Mouse (Mus musculus): ENCODE results near the gene Oprm1. TPM values are rescaled to one million over a fixed set of nuclear protein-coding genes. Genes with fewer than 3 reads are reported as not detected.

Gene Oprm1
- polyA plus RNA-seq, 1 experiment: 1.2 TPM

DNA sequence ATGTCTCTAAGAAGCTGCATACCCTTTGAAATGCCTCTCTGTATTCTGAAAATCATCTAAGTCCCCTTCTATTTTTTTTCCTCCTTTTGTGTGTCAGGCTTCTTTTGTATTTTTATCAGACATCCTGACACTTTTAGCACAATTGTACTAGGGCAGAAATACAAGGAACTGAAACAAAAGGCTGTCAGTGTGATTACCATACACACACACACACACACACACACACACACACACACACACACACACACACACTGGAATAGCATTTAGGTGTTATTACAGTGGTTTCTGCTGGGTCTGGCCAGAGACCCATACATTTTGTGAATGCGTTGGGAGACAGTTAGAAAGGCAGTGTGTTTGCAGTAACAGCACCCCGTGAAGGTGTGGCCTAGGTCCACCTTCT lies 275.2 kb downstream of the Oprm1 start:
- DNase-seq (ENCODE audit: extremely low spot score in 1 of 2, low spot score in 1 of 2): no peak

DNA sequence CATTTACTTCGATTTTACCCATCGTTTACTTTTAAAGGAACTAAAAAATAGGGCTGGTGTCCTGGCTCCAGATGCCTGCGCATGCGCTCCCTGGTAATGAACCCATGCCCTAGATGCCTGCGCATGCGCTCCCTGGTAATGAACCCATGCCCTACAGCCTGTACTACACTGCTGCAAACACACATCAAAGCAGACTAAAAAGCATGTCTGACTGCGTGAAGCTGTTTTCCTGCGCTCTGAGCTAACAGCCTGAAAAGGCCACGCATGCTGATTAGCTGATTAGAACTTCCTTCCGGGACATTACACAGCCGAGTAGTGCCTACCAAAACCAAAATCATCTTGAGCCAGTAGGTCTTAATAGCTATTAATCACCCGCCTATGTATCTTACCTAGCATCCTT lies 277.2 kb downstream of the Oprm1 start:
- no peak for DNase-seq (ENCODE audit: extremely low spot score in 1 of 2, low spot score in 1 of 2)

- DNase-seq (ENCODE audit: extremely low spot score in 1 of 2, low spot score in 1 of 2): no peak
Observed at GRCm38 (mm10) chr10:7037194-7037593, 278.9 kb downstream of the Oprm1 start.

DNA sequence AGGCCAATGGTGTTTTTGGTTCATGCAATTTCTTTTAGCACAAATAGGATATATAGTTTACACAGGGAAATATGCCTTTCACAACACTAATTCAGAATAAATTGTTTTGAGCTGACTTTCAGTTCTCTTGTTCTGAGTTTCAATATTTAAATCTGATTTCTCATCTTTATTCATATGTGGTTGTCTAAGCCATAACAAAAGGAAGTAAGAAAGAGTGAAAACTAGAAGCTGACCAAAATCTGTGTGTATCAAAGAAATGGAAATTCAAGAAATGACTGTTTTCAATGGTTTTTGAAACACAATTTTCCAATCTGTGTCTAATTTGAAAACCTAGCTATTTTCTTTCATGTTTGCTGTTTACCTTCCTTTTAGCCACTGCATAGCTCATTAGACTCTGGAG lies 282.7 kb downstream of the Oprm1 start:
- no peak for DNase-seq (ENCODE audit: extremely low spot score in 1 of 2, low spot score in 1 of 2)

- DNase-seq (ENCODE audit: extremely low spot score in 1 of 2, low spot score in 1 of 2): no peak
Observed at GRCm38 (mm10) chr10:7043896-7044295, 285.6 kb downstream of the Oprm1 start.

DNA sequence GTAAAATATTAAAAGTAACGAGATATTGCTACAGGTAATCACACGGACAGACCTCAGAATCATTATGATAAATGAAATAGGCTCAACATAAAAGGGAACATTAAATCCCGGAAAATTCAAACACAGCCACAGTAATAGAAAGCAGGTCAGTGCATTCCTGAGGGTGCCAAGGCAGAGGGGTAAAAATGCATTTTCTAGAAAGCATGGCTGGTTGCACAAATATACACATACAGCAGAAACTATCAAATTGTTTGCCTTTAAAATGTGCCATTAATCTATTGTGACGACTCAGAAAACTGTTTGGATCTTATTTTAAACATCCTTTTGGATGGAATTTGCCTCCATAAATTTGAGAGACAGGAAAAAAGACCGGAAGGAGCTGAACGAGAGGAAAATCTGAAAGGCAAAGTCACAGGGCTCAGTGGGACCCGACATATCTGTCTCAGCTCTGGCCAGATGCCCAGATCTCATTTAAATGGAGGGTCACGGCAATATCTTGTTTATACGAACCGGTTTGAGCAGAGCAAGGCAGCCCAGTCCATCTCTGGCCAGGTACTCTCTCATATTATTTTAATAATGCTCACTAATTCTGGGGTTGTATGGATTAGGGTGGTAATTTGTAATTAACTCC lies 289.1 kb downstream of the Oprm1 start:
- DNase-seq (ENCODE audit: extremely low spot score in 1 of 2, low spot score in 1 of 2): no peak

DNA sequence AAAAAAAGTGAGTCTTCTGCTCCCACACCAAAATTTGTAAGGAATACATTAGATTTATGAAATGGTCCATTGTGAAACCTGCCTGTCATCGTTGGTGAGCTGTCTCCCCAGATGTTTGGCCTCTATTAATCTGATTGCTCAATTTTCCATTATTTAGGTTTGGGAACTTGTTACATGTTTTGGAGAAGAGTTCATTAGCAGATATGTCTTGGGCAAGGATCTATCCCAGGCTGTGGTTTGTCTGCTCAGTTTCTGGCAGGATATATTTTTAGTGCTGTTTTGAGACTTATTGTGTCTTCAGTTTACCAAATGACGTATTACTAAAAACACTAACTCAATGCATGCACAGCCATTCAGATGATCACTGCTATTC lies 289.6 kb downstream of the Oprm1 start:
- DNase-seq (ENCODE audit: extremely low spot score in 1 of 2, low spot score in 1 of 2): no peak

GRCm38 (mm10) chr10:7049901-7050300 lies 291.6 kb downstream of the Oprm1 start:
- DNase-seq (ENCODE audit: extremely low spot score in 1 of 2, low spot score in 1 of 2): no peak

DNA sequence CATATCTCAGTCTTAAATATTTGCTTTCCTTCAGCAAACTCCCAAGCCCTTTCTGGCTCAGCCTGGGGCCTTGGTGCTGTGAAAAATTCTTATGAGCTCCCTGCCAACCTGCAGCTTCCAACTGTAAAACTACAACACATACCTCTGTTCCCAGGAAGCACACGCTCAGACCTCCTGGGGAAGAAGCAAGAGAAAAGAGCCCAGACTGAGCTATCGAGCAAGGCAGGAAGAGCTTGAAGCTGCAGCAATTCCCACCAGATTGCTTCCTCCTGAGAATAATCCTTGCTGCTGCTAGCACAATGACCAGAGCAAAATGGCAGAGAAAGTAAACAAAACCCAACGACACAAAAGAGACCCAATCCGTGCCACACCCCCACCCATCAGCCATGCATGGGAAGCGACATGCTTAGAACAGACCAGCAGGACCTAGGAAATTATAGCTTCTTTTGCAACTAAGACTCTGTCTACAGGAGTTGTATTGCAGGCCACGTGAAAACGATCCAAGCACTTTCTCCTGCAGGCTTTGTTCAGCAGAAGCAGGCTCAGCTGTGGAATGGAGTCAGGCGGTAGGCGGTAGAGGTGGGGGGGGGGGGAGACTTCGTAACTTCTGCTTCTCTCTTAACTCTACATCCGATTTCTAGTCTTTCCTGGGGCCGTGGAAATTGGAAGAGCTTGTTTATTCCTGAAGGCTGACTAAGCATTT lies 294.2 kb downstream of the Oprm1 start, which contains the start of gene Ipcef1:
Gene Ipcef1, minus strand, starts transcription at position 164 of the 703 bp plus-strand sequence.
- no peak for DNase-seq (ENCODE audit: extremely low spot score in 1 of 2, low spot score in 1 of 2)

GRCm38 (mm10) chr10:7054560-7055205 lies 296.4 kb downstream of the Oprm1 start:
- DNase-seq (ENCODE audit: extremely low spot score in 1 of 2, low spot score in 1 of 2): no peak

DNA sequence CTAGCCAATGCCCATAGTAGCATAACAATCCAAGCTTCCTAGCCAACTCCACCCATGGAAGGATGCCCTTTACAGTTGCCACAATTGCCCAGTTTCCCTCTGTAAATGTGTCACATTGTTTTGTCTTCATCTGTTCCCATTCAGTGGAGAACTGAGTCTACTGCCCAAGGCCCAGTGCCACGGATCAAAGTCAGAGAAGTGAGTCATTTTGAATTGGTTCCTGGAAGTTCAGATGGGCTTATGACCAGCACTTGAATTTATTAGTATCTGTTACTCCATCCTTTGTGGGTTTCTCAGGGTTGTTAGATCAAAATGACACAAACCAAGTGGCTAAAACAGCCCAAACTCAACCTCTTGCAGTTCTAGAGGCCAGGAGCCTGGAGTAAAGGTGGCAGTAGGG lies 299.2 kb downstream of the Oprm1 start:
- no peak for DNase-seq (ENCODE audit: extremely low spot score in 1 of 2, low spot score in 1 of 2)

GRCm38 (mm10) chr10:7060326-7060725 lies 302.0 kb downstream of the Oprm1 start:
- no peak for DNase-seq (ENCODE audit: extremely low spot score in 1 of 2, low spot score in 1 of 2)

GRCm38 (mm10) chr10:7062993-7063392 lies 304.7 kb downstream of the Oprm1 start:
- no peak for DNase-seq (ENCODE audit: extremely low spot score in 1 of 2, low spot score in 1 of 2)

GRCm38 (mm10) chr10:7063752-7064457 lies 305.6 kb downstream of the Oprm1 start:
- peak in 1 of 2 experiments; percentile 38 for DNase-seq (ENCODE audit: extremely low spot score in 1 of 2, low spot score in 1 of 2)

DNA sequence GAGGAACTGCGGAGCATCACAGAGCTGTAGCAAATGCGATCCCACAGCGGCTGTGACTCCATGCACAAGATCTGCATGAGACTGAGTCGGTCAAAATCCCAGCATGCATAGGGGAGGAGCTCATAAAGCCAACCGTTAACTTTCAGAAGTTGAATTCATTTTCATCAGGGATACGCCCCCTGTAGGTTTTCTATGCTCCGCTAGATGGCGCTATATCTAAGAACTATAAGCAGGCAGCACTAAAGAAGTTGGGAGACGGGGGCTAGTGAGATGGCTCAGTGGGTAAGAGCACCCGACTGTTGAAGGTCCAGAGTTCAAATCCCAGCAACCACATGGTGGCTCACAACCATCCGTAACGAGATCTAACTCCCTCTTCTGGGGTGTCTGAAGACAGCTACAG lies 310.3 kb downstream of the Oprm1 start:
- no peak for DNase-seq (ENCODE audit: extremely low spot score in 1 of 2, low spot score in 1 of 2)

GRCm38 (mm10) chr10:7069090-7069489 lies 310.8 kb downstream of the Oprm1 start:
- DNase-seq (ENCODE audit: extremely low spot score in 1 of 2, low spot score in 1 of 2): no peak

DNA sequence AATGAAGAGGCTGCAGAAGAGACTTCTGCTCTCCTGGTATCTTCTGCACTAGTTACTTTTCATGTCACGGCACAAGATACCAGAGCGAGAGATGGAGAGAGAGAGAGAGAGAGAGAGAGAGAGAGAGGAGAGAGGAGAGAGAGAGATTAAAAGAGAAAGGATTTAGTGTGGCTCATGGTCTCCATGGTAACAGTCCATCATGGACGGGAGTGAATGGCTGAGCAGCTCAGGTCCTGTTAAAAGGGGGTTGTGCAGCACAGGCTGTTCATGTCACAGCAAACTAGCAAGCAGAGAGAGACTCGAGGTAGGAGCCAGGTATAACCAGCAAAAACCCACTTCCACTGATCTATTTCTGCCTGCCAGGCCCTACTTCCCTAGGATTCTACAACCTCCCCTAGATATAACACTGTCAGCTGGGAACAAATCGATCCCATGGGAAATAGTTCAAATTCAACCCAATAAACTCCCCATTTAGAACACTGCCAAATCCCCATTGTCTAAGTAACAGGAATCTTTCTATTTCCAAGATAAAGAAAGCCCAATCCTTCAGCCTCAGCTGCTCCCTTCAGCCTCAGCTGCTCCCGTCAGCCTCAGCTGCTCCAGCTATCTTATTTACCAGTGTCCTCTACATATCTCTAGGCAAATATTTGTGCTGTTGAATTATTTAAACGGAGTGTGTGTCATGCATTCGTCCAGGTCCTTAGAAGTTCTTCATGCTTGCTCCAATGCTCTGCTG lies 312.0 kb downstream of the Oprm1 start:
- DNase-seq (ENCODE audit: extremely low spot score in 1 of 2, low spot score in 1 of 2): no peak

DNA sequence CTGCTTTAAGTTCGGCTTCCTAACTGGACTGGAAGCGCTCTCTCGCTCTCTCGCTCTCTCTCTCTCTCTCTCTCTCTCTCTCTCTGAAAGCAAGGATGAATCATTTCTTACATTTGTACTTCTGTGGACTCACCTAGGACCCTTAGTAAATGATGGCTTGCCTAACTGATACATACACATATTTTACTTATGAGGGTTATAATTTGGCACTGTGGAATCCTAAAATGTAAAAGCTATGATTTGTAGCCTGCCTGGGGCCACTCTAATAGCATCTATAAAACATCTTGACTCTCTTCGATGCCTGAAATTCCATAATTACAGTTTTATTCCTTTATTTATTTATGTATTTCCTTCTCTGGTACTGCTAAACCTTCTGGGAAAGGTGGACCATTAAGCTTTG lies 312.6 kb downstream of the Oprm1 start:
- DNase-seq (ENCODE audit: extremely low spot score in 1 of 2, low spot score in 1 of 2): no peak

DNA sequence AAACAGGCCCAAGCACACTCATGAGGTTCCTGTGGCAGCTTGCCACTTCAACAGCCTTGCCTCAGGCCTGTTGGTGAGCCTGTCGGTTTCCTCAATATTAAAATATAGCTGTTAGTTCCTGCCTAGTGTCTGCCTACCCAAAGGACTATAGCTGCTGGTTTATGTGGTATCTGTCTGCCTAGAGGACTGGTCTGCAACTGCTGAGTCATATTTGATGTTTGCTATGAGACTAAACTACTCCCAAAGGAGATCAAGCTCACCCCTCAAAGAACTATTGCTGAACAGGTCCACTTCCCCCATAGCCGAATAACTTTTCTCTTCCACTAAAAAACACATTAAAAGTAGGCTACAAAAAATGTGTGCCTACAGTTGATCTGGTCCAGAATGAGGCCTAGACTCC lies 315.9 kb downstream of the Oprm1 start:
- DNase-seq (ENCODE audit: extremely low spot score in 1 of 2, low spot score in 1 of 2): no peak

GRCm38 (mm10) chr10:7075661-7076060 lies 317.4 kb downstream of the Oprm1 start:
- DNase-seq (ENCODE audit: extremely low spot score in 1 of 2, low spot score in 1 of 2): no peak

- peak; percentile 77 to 91 for DNase-seq (ENCODE audit: extremely low spot score in 1 of 2, low spot score in 1 of 2)
Observed at GRCm38 (mm10) chr10:7076201-7076600, 317.9 kb downstream of the Oprm1 start.
